Mouse (Mus musculus) ES-E14 (cell line): ENCODE measurements at regions not wholly inside any gene's neighbourhood (a gene's known extent, or its start where the extent isn't known, plus 50 kb on each side); places are given as distances from the start of the nearest gene placed in this dataset.

ENCODE experiments used
- DNase-seq: peaks from one replicate; pipeline ENCODE4 v3.0.0-alpha.2; 2013; ENCODE audit warnings: low read depth, low spot score
- H3K27ac ChIP-seq: 2 replicates; pipeline ENCODE4 v1.5.1; 2012; ENCODE audit warnings: low read depth, mild to moderate bottlenecking, low read length, moderate library complexity, mixed read lengths; ENCODE audit not compliant: poor library complexity, insufficient read depth, severe bottlenecking
- H3K36me3 ChIP-seq: 2 replicates; pipeline ENCODE4 v1.6.1; 2012; ENCODE audit warnings: mild to moderate bottlenecking, low read length, moderate library complexity, mixed read lengths; ENCODE audit not compliant: control insufficient read depth, poor library complexity, insufficient read depth, severe bottlenecking
- H3K4me1 ChIP-seq, 2 experiments: fragments of 150-350 bp in 1 of 2; sonication (generic) in 1 of 2; 2 replicates each; pipeline ENCODE4 v1.6.1; 2012; ENCODE audit warnings: low read length in 2 of 2, mild to moderate bottlenecking in 1 of 2, mixed read lengths in 1 of 2; ENCODE audit not compliant: control insufficient read depth in 2 of 2, insufficient read depth in 2 of 2, poor library complexity in 1 of 2
- H3K4me3 ChIP-seq, 2 experiments: fragments of 150-350 bp in 1 of 2; sonication (generic) in 1 of 2; 2 replicates each; pipeline ENCODE4 v1.5.1; 2012; ENCODE audit warnings: low read length in 2 of 2, low read depth in 1 of 2, mild to moderate bottlenecking in 1 of 2, mixed read lengths in 1 of 2; ENCODE audit not compliant: insufficient read depth in 1 of 2, poor library complexity in 1 of 2, severe bottlenecking in 1 of 2
- H3K9ac ChIP-seq: 2 replicates; pipeline ENCODE4 v1.6.1; 2012; ENCODE audit warnings: low read depth, mild to moderate bottlenecking, low read length, mixed read lengths; ENCODE audit not compliant: poor library complexity, insufficient read depth, severe bottlenecking
- H3K9me3 ChIP-seq: fragments of 150-350 bp; sonication (generic); 2 replicates; pipeline ENCODE4 v1.6.1; 2012; ENCODE audit warnings: low read depth, mild to moderate bottlenecking, low read length; ENCODE audit not compliant: control insufficient read depth, insufficient read depth
- CHD2 ChIP-seq: IDR thresholded peaks from 2 replicates; pipeline ENCODE4 v1.6.1; 2014; ENCODE audit warnings: mild to moderate bottlenecking, low read depth, low read length, inconsistent platforms
- HCFC1 ChIP-seq: IDR thresholded peaks from 2 replicates; pipeline ENCODE4 v1.6.1; 2012; ENCODE audit warnings: low read length, inconsistent platforms, borderline replicate concordance; ENCODE audit not compliant: insufficient read depth
- MAFK ChIP-seq: IDR thresholded peaks from 2 replicates; pipeline ENCODE4 v1.6.1; 2014; ENCODE audit warnings: mild to moderate bottlenecking, low read depth, low read length, inconsistent platforms; ENCODE audit not compliant: insufficient read depth
- ZC3H11A ChIP-seq: IDR thresholded peaks from 2 replicates; pipeline ENCODE4 v1.6.1; 2012; ENCODE audit warnings: low read depth, mild to moderate bottlenecking, inconsistent platforms, low read length, borderline replicate concordance
- ZNF384 ChIP-seq: IDR thresholded peaks from 2 replicates; pipeline ENCODE4 v1.6.1; 2012; ENCODE audit warnings: low read depth, low read length, inconsistent platforms
- in situ Hi-C, 2 experiments: fragments of 600-800 bp; cut with MboI; formaldehyde crosslinking; loops; one replicate each; pipeline ENCODE4 v1.15.1; 2025; ENCODE audit warnings: low sequenced_read_pairs in 2 of 2, inconsistent platforms in 1 of 2; ENCODE audit not compliant: unreplicated experiment in 2 of 2

- Histone ChIP-seq H3K36me3 (no peaks in the 10 kb centered on the region), H3K4me3 (no peak overlapping the region), H3K27ac (no peak overlapping the region), H3K9me3 (no peaks in the 10 kb centered on the region), H3K9ac (no peak overlapping the region), H3K4me1 (no peaks in the 10 kb centered on the region)
- in situ Hi-C loops = no loop called here
- DNase-seq = no peak
- no peak for TF ChIP-seq ZNF384
- TF ChIP-seq CHD2 = no peak
- TF ChIP-seq MAFK = no peak
- TF ChIP-seq ZC3H11A = no peak
- TF ChIP-seq HCFC1 = no peak
Measured at GRCm38 (mm10) chr15:11610043-11610670, 210.7 kb upstream of the Tars start.

DNA sequence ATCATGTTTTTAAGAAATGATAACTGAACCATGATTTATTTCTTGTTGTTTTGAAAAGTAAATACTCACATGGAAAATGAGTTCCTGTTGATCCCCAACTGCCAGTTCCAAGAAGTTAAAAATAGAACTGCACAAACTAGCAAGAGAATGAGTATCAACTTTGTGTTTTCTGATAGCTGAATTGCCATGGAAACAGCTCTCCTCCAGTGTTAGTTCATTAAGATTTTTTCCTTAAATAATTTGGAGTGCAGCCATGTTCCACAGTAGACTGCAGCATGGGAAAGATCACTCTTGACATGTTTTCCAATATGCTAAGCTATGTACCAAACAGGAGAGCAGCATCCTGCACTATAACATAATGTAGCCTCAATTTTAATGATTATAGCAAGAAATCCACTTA is 208.0 kb upstream of the Tars start:
- in situ Hi-C loops = no loop called here
- TF ChIP-seq MAFK = no peak
- TF ChIP-seq ZC3H11A = no peak
- no peak for TF ChIP-seq HCFC1
- TF ChIP-seq CHD2 = no peak
- TF ChIP-seq ZNF384 = no peak
- Histone ChIP-seq H3K9me3 (no peaks in the 10 kb centered on the region), H3K36me3 (no peaks in the 10 kb centered on the region), H3K27ac (no peak overlapping the region), H3K4me3 (no peak overlapping the region), H3K4me1 (no peaks in the 10 kb centered on the region), H3K9ac (no peak overlapping the region)
- no peak for DNase-seq

DNA sequence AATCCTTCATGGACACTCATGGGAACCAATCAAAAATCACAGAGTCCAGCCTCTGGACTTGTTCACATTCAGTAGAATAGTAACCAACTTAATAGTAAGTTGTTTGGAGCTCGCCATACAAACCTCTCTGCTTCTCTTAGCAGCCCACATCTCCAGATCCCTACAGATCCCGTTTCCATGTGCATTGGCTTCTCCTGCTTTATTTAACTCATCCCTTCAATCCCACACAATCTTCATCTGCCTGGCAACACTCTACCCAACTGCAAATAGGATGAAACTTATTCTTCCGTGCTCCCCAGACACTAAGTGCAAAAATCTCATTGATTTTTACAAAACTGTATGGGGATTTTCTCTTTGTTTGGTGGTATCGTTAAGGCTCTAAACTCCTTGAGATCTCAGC is 206.2 kb upstream of the Tars start:
- Histone ChIP-seq H3K27ac (no peak overlapping the region), H3K4me3 (no peak overlapping the region), H3K9me3 (no peaks in the 10 kb centered on the region), H3K9ac (no peak overlapping the region), H3K4me1 (no peaks in the 10 kb centered on the region), H3K36me3 (no peaks in the 10 kb centered on the region)
- TF ChIP-seq HCFC1 = no peak
- no peak for TF ChIP-seq ZNF384
- no peak for TF ChIP-seq ZC3H11A
- no peak for TF ChIP-seq MAFK
- no peak for TF ChIP-seq CHD2
- in situ Hi-C loops = no loop called here
- no peak for DNase-seq

- Histone ChIP-seq H3K36me3 (no peaks in the 10 kb centered on the region), H3K9ac (no peak overlapping the region), H3K4me3 (no peak overlapping the region), H3K9me3 (no peaks in the 10 kb centered on the region), H3K4me1 (no peaks in the 10 kb centered on the region), H3K27ac (no peak overlapping the region)
- in situ Hi-C loops = loop anchor here in 1 of 2 experiments (25.0 kb wide), 1 partner anchor 365 kb away; no protein-coding TSS in a partner anchor
- DNase-seq = no peak
- TF ChIP-seq CHD2 = no peak
- no peak for TF ChIP-seq ZC3H11A
- no peak for TF ChIP-seq HCFC1
- TF ChIP-seq ZNF384 = no peak
- TF ChIP-seq MAFK = no peak
Measured at GRCm38 (mm10) chr15:11597021-11597420, 197.6 kb upstream of the Tars start.
